Mouse (Mus musculus) lung, embryonic 14.5 days (tissue): ENCODE data around the gene Spcs2. TPM values are rescaled to one million over a fixed set of nuclear protein-coding genes. Genes with fewer than 3 reads are reported as not detected.
"Not testable (repeated sequence)": the region's sequence is repeated elsewhere in the genome, so short reads cannot be mapped to it uniquely, and the experiment has no call there.

Source experiments
- ATAC-seq: fragments of 200-750 bp; cut with Nextera tagmentation; 2 replicates; pipeline ENCODE4 v1.8.0; 2017; ENCODE audit warnings: mild to moderate bottlenecking, moderate TSS enrichment, moderate library complexity; ENCODE audit not compliant: insufficient read depth
- DNase-seq: peaks from one replicate; pipeline ENCODE4 v3.0.0-alpha.2; 2015
- H3K27ac ChIP-seq: fragments of 300-500 bp; sonication (generic); 2 replicates; pipeline ENCODE4 v1.5.1; 2014; ENCODE audit warnings: low read depth, mild to moderate bottlenecking, moderate library complexity
- H3K27me3 ChIP-seq: fragments of 300-500 bp; sonication (generic); 2 replicates; pipeline ENCODE4 v1.6.1; 2014; ENCODE audit warnings: low read length, control low read depth; ENCODE audit not compliant: insufficient read depth
- H3K36me3 ChIP-seq: fragments of 300-500 bp; sonication (generic); 2 replicates; pipeline ENCODE4 v1.6.1; 2014; ENCODE audit warnings: control low read depth; ENCODE audit not compliant: insufficient read depth
- H3K4me1 ChIP-seq: fragments of 300-500 bp; sonication (generic); 2 replicates; pipeline ENCODE4 v1.6.1; 2014; ENCODE audit warnings: antibody characterized with exemption, control low read depth; ENCODE audit not compliant: insufficient read depth
- H3K4me2 ChIP-seq: fragments of 300-500 bp; sonication (generic); 2 replicates; pipeline ENCODE4 v1.6.1; 2014; ENCODE audit warnings: mild to moderate bottlenecking
- H3K4me3 ChIP-seq: fragments of 300-500 bp; sonication (generic); 2 replicates; pipeline ENCODE4 v1.5.1; 2014; ENCODE audit warnings: low read depth, low read length
- H3K9ac ChIP-seq: fragments of 300-500 bp; sonication (generic); 2 replicates; pipeline ENCODE4 v1.6.1; 2014
- H3K9me3 ChIP-seq: fragments of 300-500 bp; sonication (generic); 2 replicates; pipeline ENCODE4 v1.6.1; 2016; ENCODE audit warnings: low read depth, low read length, control low read depth
- CTCF ChIP-seq: IDR thresholded peaks from 2 replicates; pipeline ENCODE4 v1.5.1; 2016; ENCODE audit warnings: antibody characterized with exemption, low read depth
- WGBS: fragments of 180-500 bp; shearing (Covaris S2); extraction: QIAGEN DNeasy Blood & Tissue Kit; methylation state at CpG from one replicate; pipeline ENCODE4 v1.1.7; 2014; 5-methylcytosine and 5-hydroxymethylcytosine counted together
- polyA plus RNA-seq: library from polyadenylated mRNA; unstranded; fragments of >200 nt; fragmentation: Nextera tagmentation; extraction: Ambion mirVana; gene quantifications from 2 replicates; pipeline ENCODE4 v1.2.1, GENCODE M21; 2014

The Spcs2 gene
- polyA plus RNA-seq, 1 experiment from 2014 or later = 322 TPM

DNA sequence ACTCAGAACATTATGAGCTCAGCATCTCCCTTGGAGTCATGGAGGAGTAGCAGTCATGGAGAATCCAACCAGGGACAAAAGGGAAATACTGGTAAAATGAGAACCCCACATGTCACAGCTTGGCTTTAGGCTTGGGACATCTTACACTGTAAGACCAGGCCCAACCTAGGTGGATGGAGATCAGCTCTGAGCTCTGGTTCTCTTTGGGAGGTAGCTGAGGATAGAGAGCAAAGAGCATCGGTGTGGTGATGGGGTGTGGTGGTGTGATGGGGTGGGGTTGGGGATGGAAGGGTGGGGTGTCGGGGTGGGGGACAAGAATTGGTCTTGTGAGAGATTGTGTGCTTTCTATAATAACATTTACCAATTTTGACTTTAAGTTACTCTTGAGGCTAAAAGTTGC is 52.4 kb downstream of the Spcs2 start:
- Histone ChIP-seq H3K27me3 (no peaks in the 10 kb centered on the region), H3K9ac (no peak overlapping the region), H3K9me3 (no peaks in the 10 kb centered on the region), H3K36me3 (no peaks in the 10 kb centered on the region), H3K4me2 (no peak overlapping the region), H3K27ac (no peak overlapping the region), H3K4me3 (no peak overlapping the region), H3K4me1 (no peaks in the 10 kb centered on the region)
- TF ChIP-seq CTCF = no peak
- DNase-seq (no peak), ATAC-seq (no peak)
- whole genome bisulfite sequencing = 88% methylated on average over 2 of the region's 2 CpGs

DNA sequence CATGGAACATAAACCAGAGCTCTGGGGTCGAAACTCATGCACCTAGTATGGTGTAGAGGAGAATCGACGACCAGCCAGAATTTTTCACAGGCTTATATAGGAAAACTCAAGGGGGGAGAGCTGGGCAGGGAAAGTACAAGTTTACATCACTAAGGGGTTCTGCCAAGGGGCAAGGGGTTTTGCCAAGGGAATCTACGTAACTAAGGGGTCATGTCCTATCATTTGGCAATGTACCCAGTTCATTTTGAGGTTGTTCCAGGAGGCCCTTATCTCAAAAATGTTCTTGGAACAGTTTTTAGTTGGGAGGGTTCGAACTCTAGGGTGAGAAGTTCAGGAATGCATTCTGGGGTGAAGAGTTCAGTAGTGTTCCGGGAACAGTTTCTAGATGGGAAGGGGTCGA is 56.2 kb downstream of the Spcs2 start:
- not testable (repeated sequence) for H3K4me2 ChIP-seq, H3K4me1 ChIP-seq, ATAC-seq, H3K27ac ChIP-seq, H3K4me3 ChIP-seq, H3K27me3 ChIP-seq, H3K9ac ChIP-seq, H3K36me3 ChIP-seq, H3K9me3 ChIP-seq, DNase-seq
- 48% methylated on average over 7 of the region's 7 CpGs for WGBS

DNA sequence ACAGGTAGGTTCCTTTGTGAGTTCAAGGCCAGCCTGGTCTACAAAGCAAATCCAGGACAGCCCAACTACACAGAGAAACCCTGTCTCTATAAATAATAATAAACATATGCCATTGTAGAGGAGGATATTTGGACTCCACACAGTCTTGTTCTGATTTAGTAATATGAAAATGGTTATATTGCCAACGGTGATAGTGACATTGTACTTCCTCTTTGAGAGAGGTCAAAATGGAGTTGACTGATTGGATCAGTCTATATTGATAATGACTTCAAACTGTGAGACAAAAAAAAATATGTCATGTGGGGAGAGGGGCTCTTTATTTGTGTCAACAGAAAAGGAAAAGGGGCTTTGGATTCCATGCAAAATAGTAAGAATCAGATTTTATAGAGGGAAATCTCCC is 57.9 kb downstream of the Spcs2 start:
- no peaks in the 10 kb centered on the region for H3K4me1 ChIP-seq
- no peak overlapping the region for H3K4me2 ChIP-seq
- DNase-seq (no peak), ATAC-seq (no peak)
- H3K27me3 ChIP-seq = no peaks in the 10 kb centered on the region
- H3K36me3 ChIP-seq = no peaks in the 10 kb centered on the region
- no peak overlapping the region for H3K9ac ChIP-seq
- TF ChIP-seq CTCF = no peak
- no peak overlapping the region for H3K4me3 ChIP-seq
- WGBS = 65% methylated on average over 1 of the region's 1 CpGs
- H3K9me3 ChIP-seq = no peaks in the 10 kb centered on the region
- H3K27ac ChIP-seq = no peak overlapping the region

DNA sequence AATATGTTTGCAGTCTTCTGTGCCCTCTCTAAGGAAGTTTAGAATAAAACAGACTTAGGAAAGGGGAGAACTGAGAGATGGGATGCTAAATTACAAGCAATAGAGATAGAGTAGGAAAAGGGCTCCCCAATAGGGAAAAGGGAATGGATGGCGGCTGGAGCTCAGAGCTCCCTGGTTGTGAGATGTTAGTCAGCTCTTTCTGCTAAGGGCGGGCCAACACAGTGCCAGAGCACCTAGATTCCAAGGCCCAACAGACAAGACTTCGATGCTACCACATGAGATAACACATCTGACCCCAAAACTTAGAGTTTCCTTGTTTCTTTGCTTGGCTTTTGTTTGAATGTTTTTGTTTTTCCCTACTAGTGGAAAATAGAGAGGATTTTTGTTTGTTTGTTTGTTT is 59.2 kb downstream of the Spcs2 start:
- H3K27ac ChIP-seq, H3K9ac ChIP-seq, H3K9me3 ChIP-seq, DNase-seq, H3K4me2 ChIP-seq, H3K4me1 ChIP-seq, ATAC-seq, H3K36me3 ChIP-seq, H3K4me3 ChIP-seq, H3K27me3 ChIP-seq: not testable (repeated sequence)
- 82% methylated on average over 3 of the region's 3 CpGs for WGBS

DNA sequence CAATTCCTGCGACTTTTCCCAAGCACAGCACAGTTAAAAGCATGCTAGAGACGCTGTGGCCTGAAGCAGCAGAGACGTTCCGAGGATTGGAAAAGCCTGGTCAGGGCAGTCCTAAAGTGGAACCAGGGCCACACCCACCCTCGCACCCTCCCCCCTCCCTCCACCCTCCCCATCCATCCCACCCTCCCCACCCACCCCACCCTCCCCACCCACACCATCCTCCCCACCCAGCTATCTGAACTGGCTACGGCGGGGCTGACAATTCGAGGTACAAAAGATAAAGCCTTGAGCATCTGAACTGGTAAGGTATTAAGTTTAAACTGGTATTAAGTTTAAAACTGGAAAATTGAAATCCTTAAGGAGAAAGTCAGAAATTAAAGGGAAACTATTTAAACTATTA is 59.7 kb downstream of the Spcs2 start:
- H3K4me2 ChIP-seq = no peak overlapping the region
- H3K36me3 ChIP-seq = no peaks in the 10 kb centered on the region
- H3K27ac ChIP-seq = no peak overlapping the region
- WGBS = 50% methylated on average over 8 of the region's 8 CpGs
- no peak for ATAC-seq
- no peak overlapping the region for H3K9ac ChIP-seq
- H3K4me1 ChIP-seq = no peaks in the 10 kb centered on the region
- no peak for DNase-seq
- no peak overlapping the region for H3K4me3 ChIP-seq
- no peaks in the 10 kb centered on the region for H3K9me3 ChIP-seq
- H3K27me3 ChIP-seq = no peaks in the 10 kb centered on the region
- no peak for TF ChIP-seq CTCF

DNA sequence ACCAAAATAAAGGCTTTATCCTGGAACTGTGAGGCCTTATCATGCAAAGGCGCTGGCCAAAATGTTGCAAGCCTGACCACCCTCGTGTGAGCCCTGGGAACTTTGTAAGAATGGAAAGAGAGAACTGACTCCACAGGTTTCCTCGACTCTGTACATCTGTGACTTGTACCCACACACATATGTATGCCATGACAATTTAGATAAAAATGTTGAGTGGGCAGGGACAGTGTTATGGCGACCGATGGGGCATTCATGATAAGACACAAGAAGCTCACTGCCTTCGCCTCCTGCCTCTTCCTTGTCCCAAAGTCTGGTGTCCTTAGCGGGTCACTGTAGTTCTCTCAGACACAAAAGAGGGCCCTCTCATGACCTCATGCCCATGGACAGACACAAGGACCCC is 64.1 kb downstream of the Spcs2 start:
- 68% methylated on average over 7 of the region's 7 CpGs for WGBS
- ATAC-seq (no peak), DNase-seq (no peak)
- no peak overlapping the region for H3K4me2 ChIP-seq
- TF ChIP-seq CTCF = no peak
- no peaks in the 10 kb centered on the region for H3K27me3 ChIP-seq
- H3K9me3 ChIP-seq = no peaks in the 10 kb centered on the region
- no peak overlapping the region for H3K9ac ChIP-seq
- H3K4me1 ChIP-seq = no peaks in the 10 kb centered on the region
- H3K27ac ChIP-seq = no peak overlapping the region
- H3K4me3 ChIP-seq = no peak overlapping the region
- no peaks in the 10 kb centered on the region for H3K36me3 ChIP-seq

DNA sequence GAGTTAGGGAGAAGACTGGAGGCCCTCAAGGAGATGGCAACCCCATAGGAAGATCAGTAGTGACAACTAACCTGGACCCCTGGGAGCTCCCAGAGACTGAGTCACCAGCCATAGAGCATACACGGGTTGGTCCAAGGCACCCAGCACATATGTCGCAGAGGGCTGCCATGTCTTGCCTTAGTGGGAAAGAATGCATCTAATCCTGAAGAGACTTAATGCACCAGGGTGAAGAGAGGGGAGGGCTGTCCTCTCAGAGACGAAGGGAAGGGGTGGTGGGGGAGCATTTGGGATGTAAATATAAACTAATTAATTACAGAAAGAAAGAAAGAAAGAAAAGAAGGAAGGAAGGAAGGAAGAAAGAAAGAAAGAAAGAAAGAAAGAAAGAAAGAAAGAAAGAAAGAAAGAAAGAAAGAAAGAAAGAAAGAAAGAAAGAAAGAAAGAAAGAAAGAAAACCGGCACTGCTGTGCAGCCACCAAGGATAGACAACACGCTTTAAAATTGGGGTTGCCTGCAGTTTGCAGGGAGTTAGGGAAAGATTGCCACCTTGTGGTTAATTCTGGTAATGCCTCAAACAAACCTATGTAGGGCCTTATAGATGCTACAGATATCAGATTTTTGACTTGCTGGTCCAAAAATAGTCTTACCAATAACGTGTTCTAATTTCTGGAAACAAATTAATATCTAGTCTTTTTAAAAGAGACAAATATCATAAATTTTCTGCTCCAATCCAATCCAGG is 65.2 kb downstream of the Spcs2 start:
- Histone ChIP-seq H3K9ac (no peak overlapping the region), H3K9me3 (no peaks in the 10 kb centered on the region), H3K4me1 (no peaks in the 10 kb centered on the region), H3K27me3 (no peaks in the 10 kb centered on the region), H3K4me2 (no peak overlapping the region), H3K27ac (no peak overlapping the region), H3K4me3 (no peak overlapping the region), H3K36me3 (no peaks in the 10 kb centered on the region)
- WGBS = 31% methylated on average over 6 of the region's 6 CpGs
- DNase-seq = peak; percentile 97
- ATAC-seq = no peak
- TF ChIP-seq CTCF = peak; percentile 86

DNA sequence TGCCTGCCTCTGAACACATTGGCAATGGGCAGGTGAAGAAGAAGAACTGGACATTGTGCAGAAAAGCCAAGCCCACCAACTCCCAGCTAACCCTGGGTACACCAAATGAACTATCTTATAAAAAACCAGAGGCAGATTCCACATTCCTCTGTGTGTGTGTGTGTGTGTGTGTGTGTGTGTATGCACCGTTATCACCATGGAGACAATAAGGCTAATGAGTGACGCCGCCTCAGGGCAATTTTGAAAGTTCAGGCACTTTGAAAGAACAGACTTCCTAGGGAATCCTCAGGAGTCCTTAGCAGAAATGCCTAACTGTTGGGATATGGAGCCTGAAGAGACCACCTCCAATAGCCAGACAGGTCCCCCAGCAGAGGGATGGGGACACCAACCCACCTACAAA is 66.0 kb downstream of the Spcs2 start:
- H3K9ac ChIP-seq = no peak overlapping the region
- DNase-seq = no peak
- no peaks in the 10 kb centered on the region for H3K9me3 ChIP-seq
- H3K27ac ChIP-seq = no peak overlapping the region
- WGBS = 70% methylated on average over 3 of the region's 3 CpGs
- no peaks in the 10 kb centered on the region for H3K36me3 ChIP-seq
- ATAC-seq = no peak
- H3K27me3 ChIP-seq = no peaks in the 10 kb centered on the region
- no peaks in the 10 kb centered on the region for H3K4me1 ChIP-seq
- H3K4me2 ChIP-seq = no peak overlapping the region
- H3K4me3 ChIP-seq = no peak overlapping the region
- no peak for TF ChIP-seq CTCF
